Mouse (Mus musculus) ES-Bruce4 (cell line): Measurements from ENCODE around the gene Ltc4s. TPM values are rescaled to one million over a fixed set of nuclear protein-coding genes. Genes with fewer than 3 reads are reported as not detected.

Source experiments
- H3K27ac ChIP-seq: 2 replicates; pipeline ENCODE4 v1.5.1; 2012; ENCODE audit warnings: low read length, inconsistent platforms; ENCODE audit not compliant: insufficient read depth
- H3K27me3 ChIP-seq: 2 replicates; pipeline ENCODE4 v1.6.1; 2012; ENCODE audit warnings: mild to moderate bottlenecking, low read length, inconsistent platforms; ENCODE audit not compliant: control insufficient read depth, poor library complexity, insufficient read depth, severe bottlenecking
- H3K36me3 ChIP-seq: 2 replicates; pipeline ENCODE4 v1.6.1; 2012; ENCODE audit warnings: inconsistent platforms, mild to moderate bottlenecking, low read length, moderate library complexity; ENCODE audit not compliant: control insufficient read depth, poor library complexity, insufficient read depth, severe bottlenecking
- H3K4me1 ChIP-seq: one replicate; pipeline ENCODE4 v1.8.1; 2011; ENCODE audit warnings: low read length; ENCODE audit not compliant: control insufficient read depth, insufficient read depth
- H3K4me3 ChIP-seq: 2 replicates; pipeline ENCODE4 v1.5.1; 2011; ENCODE audit warnings: low read depth, mild to moderate bottlenecking, low read length
- H3K9ac ChIP-seq: 2 replicates; pipeline ENCODE4 v1.6.1; 2012; ENCODE audit warnings: low read depth, mild to moderate bottlenecking, inconsistent platforms; ENCODE audit not compliant: poor library complexity, severe bottlenecking
- H3K9me3 ChIP-seq: replicated peaks from 2 replicates; pipeline ENCODE4 v1.6.1; 2012; ENCODE audit warnings: mild to moderate bottlenecking, low read length, inconsistent platforms; ENCODE audit not compliant: control insufficient read depth, poor library complexity, insufficient read depth, severe bottlenecking
- CTCF ChIP-seq: IDR thresholded peaks from one replicate; pipeline ENCODE4 v1.8.1; 2011; ENCODE audit warnings: low read depth, low read length
- EP300 ChIP-seq: IDR thresholded peaks from 2 replicates; pipeline ENCODE4 v1.6.1; 2011; ENCODE audit warnings: low read depth, low read length; ENCODE audit not compliant: insufficient read depth
- POLR2A ChIP-seq: IDR thresholded peaks from one replicate; pipeline ENCODE4 v1.8.1; 2011; ENCODE audit warnings: low read length; ENCODE audit not compliant: insufficient read depth
- polyA plus RNA-seq: library from polyadenylated mRNA; stranded (reverse); fragments of >200 nt; gene quantifications from 2 replicates; pipeline ENCODE4 v1.2.4, GENCODE M21; 2011; ENCODE audit warnings: low read depth; ENCODE audit not compliant: missing spikeins, insufficient read depth, insufficient read length

The Ltc4s gene
- polyA plus RNA-seq, 1 experiment, result 2.7 TPM

DNA sequence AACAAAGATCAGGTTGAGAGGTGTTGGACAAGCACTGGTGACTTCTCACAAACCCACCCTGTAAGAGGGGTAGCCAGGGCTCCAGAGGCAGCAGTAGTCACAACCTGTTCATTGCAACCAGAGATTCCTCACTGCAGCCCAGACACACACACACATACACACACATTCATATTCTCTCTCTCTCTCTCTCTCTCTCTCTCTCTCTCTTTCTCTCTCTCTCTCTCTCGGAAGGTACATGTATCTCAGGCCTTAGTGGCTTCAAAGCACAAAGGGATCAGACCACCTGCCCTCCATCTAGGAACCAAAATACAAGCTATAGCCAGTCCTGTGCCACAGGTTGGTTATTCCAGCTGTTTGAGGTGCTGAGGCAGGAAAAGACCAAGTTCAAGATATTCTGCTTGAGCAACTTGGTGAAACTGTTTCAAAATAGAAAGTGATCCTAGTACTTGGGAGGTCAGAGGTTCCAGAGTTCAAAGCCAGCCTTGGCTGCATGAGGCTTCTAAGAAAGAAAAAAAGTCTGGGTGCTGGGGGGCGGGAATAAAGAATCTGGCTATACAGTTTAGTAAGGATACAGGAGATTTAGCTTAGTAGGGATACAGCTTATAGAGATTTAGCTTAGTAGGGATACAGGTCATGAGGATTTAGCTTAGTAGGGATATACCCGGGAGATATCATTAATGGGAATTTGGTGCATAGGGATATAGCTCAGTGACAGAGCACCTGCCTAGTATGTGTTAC lies 26.9 kb downstream of the Ltc4s start:
- Histone ChIP-seq H3K4me3 (peak overlapping the region; percentile 83), H3K9ac (peak overlapping the region; percentile 95), H3K27ac (peak overlapping the region; percentile 34), H3K27me3 (no peaks in the 10 kb centered on the region), H3K9me3 (no peaks in the 10 kb centered on the region), H3K4me1 (peaks cover 6% of the 10 kb centered on the region), H3K36me3 (peaks cover 20% of the 10 kb centered on the region)
- TF ChIP-seq CTCF, result no peak
- no peak for TF ChIP-seq EP300
- no peak for TF ChIP-seq POLR2A

DNA sequence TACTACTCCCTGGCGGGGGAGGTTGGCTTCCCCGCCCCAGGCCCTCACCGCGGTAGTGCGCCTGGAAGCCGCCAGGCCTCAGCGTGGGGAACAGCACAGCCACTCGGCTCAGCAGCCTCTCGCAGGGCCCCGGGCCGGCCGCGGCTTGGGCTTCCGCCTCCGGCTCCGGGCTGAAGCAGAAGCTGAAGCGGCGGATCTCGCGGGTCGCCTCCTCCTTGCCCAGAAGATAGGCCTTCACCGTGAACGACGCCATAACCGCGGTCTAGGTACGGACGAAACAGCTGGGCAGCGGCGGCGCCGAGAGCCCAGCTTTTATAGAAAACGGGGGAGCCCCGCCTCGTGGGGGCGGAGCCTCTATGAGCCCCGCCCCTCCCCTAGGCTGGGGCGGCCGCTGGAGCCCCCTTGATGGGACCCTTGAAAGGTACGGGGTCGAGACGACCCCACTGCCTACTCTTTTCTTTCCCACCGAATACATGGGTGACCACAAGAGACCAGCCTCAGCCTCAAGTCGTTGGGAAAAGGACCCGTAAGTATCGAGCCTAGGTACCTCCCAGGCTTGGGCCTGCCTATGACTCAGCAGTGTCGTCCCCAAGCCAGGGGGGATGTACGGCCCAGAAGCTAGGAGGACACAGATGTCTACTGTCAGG lies 27.8 kb downstream of the Ltc4s start, which contains the start of the genes Sqstm1 and Mgat4b:
Gene Sqstm1, minus strand, starts transcription at position 323 of the 647 bp plus-strand sequence.
Gene Mgat4b, plus strand, starts transcription at position 386 of the 647 bp plus-strand sequence.
- no peak for TF ChIP-seq CTCF
- TF ChIP-seq POLR2A, result peak; percentile 96
- 0 out of 2 replicates have a peak, but pooled peaks have one; percentile 44 for TF ChIP-seq EP300
- H3K9ac ChIP-seq, result peak within 1 kb of the TSS; percentile 95

DNA sequence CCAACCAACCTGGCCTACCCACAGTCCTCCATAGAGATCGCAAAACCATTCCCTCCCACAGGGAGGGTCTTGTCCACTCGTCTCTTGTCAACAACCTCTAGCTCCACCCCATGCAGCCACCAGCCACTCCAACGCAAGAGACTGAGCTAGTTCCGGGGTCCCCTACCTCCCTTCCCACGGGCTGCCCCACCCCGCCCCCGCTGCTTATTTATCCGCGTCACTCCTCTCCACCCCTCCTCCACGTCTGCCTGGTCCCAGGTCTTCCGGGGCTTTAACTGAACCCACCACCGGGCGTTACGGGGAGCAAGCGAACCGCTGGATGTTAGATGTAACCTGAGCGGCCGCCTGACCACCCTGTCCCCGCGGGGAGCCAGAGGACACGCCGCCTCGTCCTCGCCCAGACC lies 28.3 kb downstream of the Ltc4s start:
- Histone ChIP-seq H3K9me3 (no peaks in the 10 kb centered on the region), H3K27ac (peak overlapping the region; percentile 14; the same call in 1 of the 2 replicates), H3K4me1 (peaks cover 1% of the 10 kb centered on the region), H3K9ac (peak overlapping the region; percentile 95), H3K36me3 (peaks cover 33% of the 10 kb centered on the region), H3K27me3 (no peaks in the 10 kb centered on the region), H3K4me3 (peak overlapping the region; percentile 83)
- TF ChIP-seq EP300, result no peak
- no peak for TF ChIP-seq POLR2A
- no peak for TF ChIP-seq CTCF

More for the DNA sequence above, 27.8 kb downstream of the Ltc4s start, which contains the start of the genes Sqstm1 and Mgat4b:
- H3K4me3 ChIP-seq, result peak within 1 kb of the TSS; percentile 83
- peak within 1 kb of the TSS; percentile 34 for H3K27ac ChIP-seq
- peaks cover 5% of the 10 kb centered on the region for H3K4me1 ChIP-seq
- peaks cover 28% of the 10 kb centered on the region for H3K36me3 ChIP-seq
- H3K9me3 ChIP-seq, result no peaks in the 10 kb centered on the region
- no peaks in the 10 kb centered on the region for H3K27me3 ChIP-seq

DNA sequence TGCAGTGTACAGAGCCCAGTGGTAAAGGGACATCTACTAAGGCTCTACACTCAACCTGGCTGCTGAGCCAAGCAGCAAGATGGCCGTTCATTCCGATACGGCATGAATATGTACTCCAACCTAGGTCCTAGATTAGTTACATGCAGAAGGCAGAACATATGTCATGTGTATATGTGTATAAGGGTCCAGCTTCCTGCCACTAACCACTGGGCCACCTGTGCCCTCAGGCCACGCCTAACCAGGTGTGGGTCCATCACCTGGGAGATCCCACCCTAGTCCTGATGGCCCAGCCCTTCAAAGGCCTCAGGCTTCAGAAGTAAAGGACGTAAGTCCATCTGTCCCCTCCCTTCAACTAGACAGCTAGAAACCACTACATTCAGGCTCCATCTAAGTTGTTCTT lies 30.4 kb downstream of the Ltc4s start:
- peaks cover 52% of the 10 kb centered on the region for H3K36me3 ChIP-seq
- no peaks in the 10 kb centered on the region for H3K27me3 ChIP-seq
- TF ChIP-seq CTCF, result no peak
- TF ChIP-seq EP300, result no peak
- no peak for TF ChIP-seq POLR2A
- no peak overlapping the region for H3K9ac ChIP-seq
- no peak overlapping the region for H3K27ac ChIP-seq
- no peak overlapping the region for H3K4me3 ChIP-seq
- H3K9me3 ChIP-seq, result no peaks in the 10 kb centered on the region
- H3K4me1 ChIP-seq, result peaks cover 1% of the 10 kb centered on the region

DNA sequence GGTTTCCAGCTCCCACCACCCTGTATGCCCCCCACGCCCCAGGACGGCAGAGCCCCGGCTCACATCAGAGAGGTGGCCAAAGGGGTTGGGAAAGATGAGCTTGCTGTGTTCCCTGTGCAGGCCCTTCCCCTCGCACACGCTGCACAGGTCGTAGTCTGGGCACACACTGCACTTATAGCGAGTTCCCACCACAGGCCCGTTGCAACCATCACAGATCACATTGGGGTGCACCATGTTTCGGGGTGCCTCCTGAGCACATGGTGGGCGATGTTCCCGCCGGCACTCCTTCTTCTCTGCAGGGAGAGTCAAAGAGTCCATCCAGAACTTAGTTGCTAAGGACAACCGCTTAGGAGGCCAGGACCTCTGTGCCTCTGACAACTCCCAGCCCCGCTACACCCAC lies 31.1 kb downstream of the Ltc4s start:
- H3K9ac ChIP-seq, result no peak overlapping the region
- H3K36me3 ChIP-seq, result peaks cover 58% of the 10 kb centered on the region
- H3K27ac ChIP-seq, result no peak overlapping the region
- TF ChIP-seq EP300 (no peak), CTCF (no peak), POLR2A (no peak)
- peaks cover under 1% of the 10 kb centered on the region for H3K4me1 ChIP-seq
- no peaks in the 10 kb centered on the region for H3K9me3 ChIP-seq
- H3K4me3 ChIP-seq, result no peak overlapping the region
- no peaks in the 10 kb centered on the region for H3K27me3 ChIP-seq

DNA sequence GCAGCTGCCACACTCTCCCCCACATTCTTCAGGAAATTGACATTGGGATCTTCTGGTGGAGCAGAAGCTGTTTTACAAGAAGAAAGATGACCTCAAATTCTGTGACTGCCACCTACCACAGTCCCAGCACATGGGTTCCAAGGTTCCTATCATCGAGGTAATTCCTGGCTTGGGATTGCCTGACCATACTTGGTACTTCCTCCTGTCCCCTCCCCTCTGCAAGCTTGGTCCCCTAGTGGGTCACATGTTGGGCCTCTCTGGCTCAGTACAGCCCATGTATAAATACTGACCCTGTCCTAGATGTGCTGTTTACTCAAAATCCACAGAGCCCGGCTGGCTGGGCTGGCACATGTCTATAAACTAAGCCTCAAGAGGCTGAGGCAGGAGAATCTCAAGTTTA lies 32.4 kb downstream of the Ltc4s start:
- Histone ChIP-seq H3K9ac (no peak overlapping the region), H3K27me3 (no peaks in the 10 kb centered on the region), H3K36me3 (peaks cover 71% of the 10 kb centered on the region), H3K4me3 (no peak overlapping the region), H3K27ac (no peak overlapping the region), H3K4me1 (no peaks in the 10 kb centered on the region), H3K9me3 (no peaks in the 10 kb centered on the region)
- TF ChIP-seq CTCF (no peak), POLR2A (no peak), EP300 (no peak)
